Mouse (Mus musculus) embryonic facial prominence, embryonic 15.5 days (tissue): ENCODE data around the gene 2310034G01Rik. TPM values are rescaled to one million over a fixed set of nuclear protein-coding genes. Genes with fewer than 3 reads are reported as not detected.
A peak's percentile ranks its signal among the peaks of the same experiment; 100 is the strongest.

Experiments used
- ATAC-seq: fragments of 200-750 bp; cut with Nextera tagmentation; 2 replicates; pipeline ENCODE4 v1.8.0; 2017; ENCODE audit warnings: low read depth, moderate TSS enrichment; ENCODE audit not compliant: insufficient number of reproducible peaks, low FRiP score, low TSS enrichment
- H3K27ac ChIP-seq: fragments of 300-500 bp; sonication (generic); replicated peaks from 2 replicates; pipeline ENCODE4 v1.5.1; 2015; ENCODE audit warnings: mild to moderate bottlenecking, inconsistent platforms
- H3K27me3 ChIP-seq: fragments of 300-500 bp; sonication (generic); 2 replicates; pipeline ENCODE4 v1.6.1; 2015; ENCODE audit warnings: inconsistent platforms
- H3K36me3 ChIP-seq: fragments of 300-500 bp; sonication (generic); 2 replicates; pipeline ENCODE4 v1.6.1; 2015; ENCODE audit warnings: mild to moderate bottlenecking, inconsistent platforms
- H3K4me1 ChIP-seq: fragments of 300-500 bp; sonication (generic); 2 replicates; pipeline ENCODE4 v1.6.1; 2015; ENCODE audit warnings: inconsistent platforms
- H3K4me2 ChIP-seq: fragments of 300-500 bp; sonication (generic); replicated peaks from 2 replicates; pipeline ENCODE4 v1.6.1; 2015; ENCODE audit warnings: mild to moderate bottlenecking, inconsistent platforms
- H3K4me3 ChIP-seq: fragments of 300-500 bp; sonication (generic); replicated peaks from 2 replicates; pipeline ENCODE4 v1.5.1; 2015; ENCODE audit warnings: mild to moderate bottlenecking, inconsistent platforms
- H3K9ac ChIP-seq: fragments of 300-500 bp; sonication (generic); 2 replicates; pipeline ENCODE4 v1.6.1; 2015; ENCODE audit warnings: inconsistent platforms
- H3K9me3 ChIP-seq: fragments of 300-500 bp; sonication (generic); replicated peaks from 2 replicates; pipeline ENCODE4 v1.6.1; 2016; ENCODE audit warnings: inconsistent platforms
- WGBS: fragments of 180-500 bp; shearing (Covaris S2); methylation state at CpG from one replicate; pipeline ENCODE4 v1.1.7; 2015; 5-methylcytosine and 5-hydroxymethylcytosine counted together
- polyA plus RNA-seq: library from polyadenylated mRNA; unstranded; fragments of >200 nt; fragmentation: Nextera tagmentation; extraction: Ambion mirVana; gene quantifications from 2 replicates; pipeline ENCODE4 v1.2.1, GENCODE M21; 2015

Gene 2310034G01Rik
- polyA plus RNA-seq, 1 experiment from 2014 or later = 5.3 TPM

GRCm38 (mm10) chr19:46320076-46320785, 29.9 kb downstream of the 2310034G01Rik start:
- no peak overlapping the region for H3K9ac ChIP-seq
- H3K27ac ChIP-seq = no peak overlapping the region
- no peaks in the 10 kb centered on the region for H3K9me3 ChIP-seq
- H3K4me2 ChIP-seq = no peak overlapping the region
- WGBS = 76% methylated on average over 8 of the region's 8 CpGs
- no peaks in the 10 kb centered on the region for H3K36me3 ChIP-seq
- no peak for ATAC-seq
- H3K4me1 ChIP-seq = peaks cover 56% of the 10 kb centered on the region
- H3K27me3 ChIP-seq = peaks cover 99% of the 10 kb centered on the region
- no peak overlapping the region for H3K4me3 ChIP-seq

DNA sequence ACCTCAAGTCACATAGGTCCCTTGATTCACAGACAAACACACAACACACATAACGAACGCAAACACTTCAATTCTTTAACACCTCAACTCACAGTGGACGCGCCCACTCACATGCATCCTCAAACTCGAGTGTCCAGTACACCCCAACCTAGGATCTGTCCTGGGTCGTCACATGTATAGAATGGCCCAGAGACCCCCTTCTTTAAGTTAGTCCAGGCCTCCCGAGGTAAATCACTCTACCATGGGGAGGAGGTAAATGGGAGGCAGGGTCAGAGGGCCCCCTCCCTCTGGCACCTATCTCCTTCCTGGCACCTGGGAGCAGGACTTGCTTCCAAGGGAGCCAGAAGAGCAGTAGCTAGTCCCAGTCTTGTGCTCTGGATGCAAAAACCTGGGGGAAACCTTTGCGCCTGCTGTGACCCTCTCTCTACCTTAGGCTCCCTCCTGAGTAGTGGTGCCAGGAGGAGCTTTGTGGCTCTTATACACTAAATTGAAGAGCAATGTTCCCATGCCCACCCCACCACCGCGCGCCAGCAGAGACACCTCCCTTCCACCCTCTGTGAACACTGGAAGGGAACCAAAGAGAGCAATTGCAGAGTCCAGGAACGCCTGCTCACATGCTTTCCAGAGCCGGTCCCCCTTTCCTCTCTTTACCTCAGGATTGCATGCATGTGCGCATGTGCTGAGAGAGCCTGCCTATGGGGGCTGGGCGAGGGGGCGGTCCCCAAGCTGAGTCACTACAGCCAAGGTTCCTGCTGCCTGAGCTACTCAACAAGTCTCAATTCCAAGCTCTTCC, 31.3 kb downstream of the 2310034G01Rik start:
- no peak overlapping the region for H3K9ac ChIP-seq
- H3K27me3 ChIP-seq = peaks cover 99% of the 10 kb centered on the region
- peak overlapping the region; percentile 49; the same call in 1 of the 2 replicates for H3K27ac ChIP-seq
- 12% methylated on average over 16 of the region's 16 CpGs for WGBS
- H3K36me3 ChIP-seq = no peaks in the 10 kb centered on the region
- peak overlapping the region; percentile 83 for H3K4me2 ChIP-seq
- H3K9me3 ChIP-seq = no peaks in the 10 kb centered on the region
- H3K4me3 ChIP-seq = peak overlapping the region; percentile 54; the same call in 1 of the 2 replicates
- peaks cover 62% of the 10 kb centered on the region for H3K4me1 ChIP-seq
- ATAC-seq = no peak

DNA sequence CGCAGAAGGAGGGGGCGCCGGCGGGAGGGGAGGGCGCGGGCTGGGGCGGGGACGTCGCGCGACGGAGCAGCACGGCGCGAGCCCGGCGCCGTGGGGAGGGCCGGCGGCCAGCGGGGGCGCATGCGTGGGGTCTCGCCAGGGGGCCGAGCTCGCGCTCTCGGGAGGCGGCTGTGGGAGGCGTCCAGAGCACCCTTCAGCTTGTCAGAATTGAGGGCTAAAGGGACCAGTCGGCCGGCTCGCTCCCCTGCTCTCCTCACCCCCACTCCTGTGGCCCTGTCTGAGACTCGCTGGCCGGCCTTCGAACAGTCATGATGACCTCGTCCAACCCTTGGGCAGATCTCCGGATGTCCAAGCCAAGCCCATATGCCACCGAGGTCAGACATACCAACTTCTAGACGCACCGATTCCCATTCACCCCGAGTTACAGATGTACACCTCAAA, 32.1 kb downstream of the 2310034G01Rik start:
- Histone ChIP-seq H3K4me2 (peak overlapping the region; percentile 83), H3K4me3 (peak overlapping the region; percentile 54), H3K27ac (no peak overlapping the region), H3K27me3 (peaks cover 99% of the 10 kb centered on the region), H3K9ac (peak overlapping the region; percentile 33; the same call in 1 of the 2 replicates), H3K4me1 (peaks cover 62% of the 10 kb centered on the region), H3K9me3 (no peaks in the 10 kb centered on the region), H3K36me3 (no peaks in the 10 kb centered on the region)
- under 1% methylated on average over 24 of the region's 42 CpGs for WGBS
- ATAC-seq = no peak; the same call in 1 of the 2 replicates

DNA sequence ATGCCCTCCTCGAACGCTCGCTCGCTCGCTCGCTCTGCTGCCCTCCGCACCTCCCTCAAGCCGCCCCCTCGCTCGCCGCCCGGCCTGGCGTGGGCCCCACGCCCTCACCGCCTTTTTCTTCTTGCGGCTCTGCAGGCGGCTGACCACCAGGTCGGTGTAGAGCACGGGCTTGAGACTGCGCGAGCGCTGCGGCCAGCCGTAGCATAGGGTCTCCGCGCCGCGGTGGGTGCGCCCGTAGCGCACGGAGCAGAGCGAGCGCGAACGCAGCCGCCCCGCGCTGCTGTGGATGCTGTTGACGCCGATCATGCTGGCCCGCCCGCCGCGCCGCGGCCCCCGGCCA, 32.6 kb downstream of the 2310034G01Rik start:
- Histone ChIP-seq H3K9me3 (no peaks in the 10 kb centered on the region), H3K4me3 (peak overlapping the region; percentile 54), H3K27me3 (peaks cover 97% of the 10 kb centered on the region), H3K27ac (no peak overlapping the region), H3K9ac (peak overlapping the region; percentile 33), H3K4me2 (peak overlapping the region; percentile 83), H3K36me3 (peaks cover 3% of the 10 kb centered on the region), H3K4me1 (peaks cover 62% of the 10 kb centered on the region)
- ATAC-seq = no peak
- WGBS = 1% methylated on average over 47 of the region's 48 CpGs

DNA sequence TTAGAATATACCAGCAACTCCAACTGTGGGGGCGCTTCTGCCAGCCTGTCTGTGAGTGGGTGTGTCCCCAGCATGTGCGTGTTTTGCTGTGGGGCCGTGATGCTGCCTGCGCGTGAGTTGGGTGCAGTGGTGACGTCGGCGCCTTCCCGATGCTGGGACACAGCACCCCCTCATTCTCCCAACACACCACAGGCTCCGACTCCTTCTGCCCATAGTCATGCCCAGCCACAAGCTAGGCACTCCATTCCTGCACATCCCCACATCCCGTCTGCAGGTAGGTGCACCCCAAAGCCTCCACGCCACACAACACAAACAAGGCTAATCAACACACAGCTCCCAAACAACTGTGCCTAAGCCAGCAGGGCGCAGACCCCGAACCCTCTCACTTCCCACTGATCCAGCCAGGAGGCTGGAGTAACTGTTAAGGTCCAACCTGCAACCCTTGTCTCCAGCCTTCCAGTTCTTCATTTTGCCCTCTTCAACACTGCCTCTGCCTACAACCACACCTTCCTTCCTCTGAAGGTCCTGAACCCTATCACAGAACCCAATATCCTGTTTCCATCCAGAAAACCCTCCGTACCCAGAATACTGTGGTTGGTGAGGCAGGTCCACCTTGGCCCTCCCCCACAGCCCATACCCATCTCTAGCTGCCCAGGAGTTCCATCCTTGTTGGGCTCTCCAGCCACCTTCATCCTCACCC, 33.1 kb downstream of the 2310034G01Rik start:
- H3K27ac ChIP-seq = no peak overlapping the region
- peaks cover 57% of the 10 kb centered on the region for H3K4me1 ChIP-seq
- WGBS = 25% methylated on average over 15 of the region's 15 CpGs
- ATAC-seq = no peak
- no peaks in the 10 kb centered on the region for H3K9me3 ChIP-seq
- peaks cover 8% of the 10 kb centered on the region for H3K36me3 ChIP-seq
- no peak overlapping the region; the same call in 1 of the 2 replicates for H3K9ac ChIP-seq
- peak overlapping the region; percentile 83 for H3K4me2 ChIP-seq
- H3K27me3 ChIP-seq = peaks cover 97% of the 10 kb centered on the region
- H3K4me3 ChIP-seq = peak overlapping the region; percentile 54

DNA sequence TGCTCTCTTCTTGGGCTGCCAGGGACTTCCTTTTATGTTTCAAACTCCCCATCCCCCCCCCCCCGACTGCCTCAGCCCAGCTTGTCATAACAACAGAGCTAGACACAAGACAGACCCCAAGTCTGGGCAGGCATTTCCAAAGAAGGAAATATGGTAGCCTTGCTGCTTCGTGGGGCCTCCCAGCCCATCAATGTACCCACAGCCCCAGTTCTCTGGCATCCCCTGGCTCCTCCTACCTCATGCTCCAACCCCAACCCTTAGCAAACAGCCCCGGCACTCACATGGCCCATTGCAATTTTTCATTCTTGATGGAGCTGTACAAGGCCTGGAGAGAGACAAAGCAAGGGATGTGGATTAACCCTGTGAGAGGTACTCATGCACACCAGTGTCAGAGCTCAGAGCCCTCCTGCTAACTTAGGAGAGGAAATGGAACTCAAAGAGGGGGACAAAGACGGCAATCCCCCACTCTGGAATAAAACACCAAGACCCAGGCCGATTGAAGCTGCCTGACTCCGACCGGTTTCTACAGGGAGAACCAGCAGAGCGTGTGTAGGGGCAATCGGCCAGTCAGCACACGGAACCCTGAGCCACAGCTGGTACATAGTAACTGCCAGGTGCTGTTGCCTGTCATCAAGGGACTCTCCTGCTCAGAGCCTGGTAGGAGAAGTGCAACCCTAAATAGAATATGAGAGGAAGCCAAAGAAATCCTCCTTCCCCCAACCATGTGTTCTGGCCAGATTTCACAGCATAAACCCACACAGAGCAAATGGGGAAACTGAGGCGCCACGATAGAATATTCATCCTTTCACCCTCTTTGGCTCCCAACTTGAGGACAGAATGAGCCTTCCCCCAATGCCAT, 34.1 kb downstream of the 2310034G01Rik start:
- WGBS = 49% methylated on average over 12 of the region's 12 CpGs
- 0 out of 2 replicates have a peak overlapping the region, but pooled peaks have one; percentile 54 for H3K4me3 ChIP-seq
- H3K27ac ChIP-seq = no peak overlapping the region
- H3K36me3 ChIP-seq = peaks cover 18% of the 10 kb centered on the region
- peaks cover 88% of the 10 kb centered on the region for H3K27me3 ChIP-seq
- no peak for ATAC-seq
- no peak overlapping the region for H3K9ac ChIP-seq
- no peaks in the 10 kb centered on the region for H3K9me3 ChIP-seq
- H3K4me1 ChIP-seq = peaks cover 48% of the 10 kb centered on the region
- no peak overlapping the region for H3K4me2 ChIP-seq

GRCm38 (mm10) chr19:46314872-46315742, 35.0 kb downstream of the 2310034G01Rik start:
- 35% methylated on average over 14 of the region's 14 CpGs for WGBS
- H3K9me3 ChIP-seq = no peaks in the 10 kb centered on the region
- H3K9ac ChIP-seq = no peak overlapping the region
- peaks cover 47% of the 10 kb centered on the region for H3K4me1 ChIP-seq
- H3K36me3 ChIP-seq = peaks cover 27% of the 10 kb centered on the region
- H3K4me3 ChIP-seq = no peak overlapping the region
- H3K4me2 ChIP-seq = no peak overlapping the region
- no peak overlapping the region for H3K27ac ChIP-seq
- H3K27me3 ChIP-seq = peaks cover 79% of the 10 kb centered on the region
- no peak for ATAC-seq

DNA sequence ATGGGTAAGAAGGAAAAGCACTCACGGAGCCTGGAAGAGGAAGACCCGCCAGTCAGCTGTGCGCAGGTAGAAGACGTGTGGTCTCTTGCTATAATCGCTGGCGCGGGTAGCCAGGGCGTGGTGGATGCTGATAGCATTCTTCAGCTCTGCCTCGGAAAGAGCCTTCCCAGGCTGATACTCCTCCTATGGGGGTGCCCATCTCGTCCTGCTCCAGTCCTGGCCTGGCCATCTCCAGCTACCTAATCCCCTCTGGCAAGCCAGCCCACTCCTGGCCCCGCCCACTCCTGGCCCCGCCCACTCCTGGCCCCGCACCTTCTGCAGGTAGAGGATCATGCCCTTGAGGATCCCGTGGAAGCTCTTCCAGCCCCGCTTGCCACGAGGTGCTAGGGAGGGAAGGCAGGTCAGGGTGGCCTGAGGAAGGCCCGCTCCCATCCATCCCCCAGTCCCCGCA, 35.9 kb downstream of the 2310034G01Rik start:
- Histone ChIP-seq H3K4me1 (peaks cover 46% of the 10 kb centered on the region), H3K4me3 (no peak overlapping the region), H3K9ac (no peak overlapping the region), H3K4me2 (no peak overlapping the region), H3K27me3 (peaks cover 74% of the 10 kb centered on the region), H3K9me3 (no peaks in the 10 kb centered on the region), H3K36me3 (peaks cover 32% of the 10 kb centered on the region), H3K27ac (no peak overlapping the region)
- 14% methylated on average over 18 of the region's 18 CpGs for WGBS
- ATAC-seq = no peak

- Histone ChIP-seq H3K4me1 (peaks cover 46% of the 10 kb centered on the region), H3K4me2 (no peak overlapping the region), H3K27ac (no peak overlapping the region), H3K9ac (no peak overlapping the region), H3K36me3 (peaks cover 33% of the 10 kb centered on the region), H3K27me3 (peaks cover 68% of the 10 kb centered on the region), H3K9me3 (no peaks in the 10 kb centered on the region), H3K4me3 (no peak overlapping the region)
- no peak for ATAC-seq
- 70% methylated on average over 6 of the region's 6 CpGs for WGBS
Observed at GRCm38 (mm10) chr19:46313591-46313990, 36.5 kb downstream of the 2310034G01Rik start.

DNA sequence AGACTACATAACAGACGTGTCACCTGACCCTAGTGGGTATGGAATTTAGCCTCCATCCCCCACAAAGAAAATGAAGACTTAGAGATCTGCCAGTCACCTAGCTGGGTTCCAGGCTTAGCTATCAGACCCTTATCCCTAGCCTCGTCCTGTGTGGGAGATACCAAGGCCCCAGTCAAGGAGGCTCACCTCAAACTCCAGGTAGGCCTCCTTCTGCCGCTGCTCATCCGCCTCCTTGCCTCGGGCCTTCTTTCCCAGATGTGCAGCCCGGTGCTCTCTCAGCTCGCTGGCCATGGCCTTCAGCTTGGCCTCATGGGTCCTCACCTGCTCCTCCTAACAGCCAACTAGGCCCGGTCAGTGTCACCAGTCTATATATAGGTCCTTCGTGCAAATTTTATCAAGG, 37.0 kb downstream of the 2310034G01Rik start:
- H3K4me1 ChIP-seq = peaks cover 46% of the 10 kb centered on the region
- H3K9ac ChIP-seq = no peak overlapping the region
- WGBS = 81% methylated on average over 9 of the region's 9 CpGs

More for the DNA sequence above, 37.0 kb downstream of the 2310034G01Rik start:
- H3K4me2 ChIP-seq = no peak overlapping the region
- no peak overlapping the region for H3K27ac ChIP-seq
- no peak for ATAC-seq
- H3K9me3 ChIP-seq = no peaks in the 10 kb centered on the region
- H3K36me3 ChIP-seq = peaks cover 38% of the 10 kb centered on the region
- peaks cover 66% of the 10 kb centered on the region for H3K27me3 ChIP-seq
- H3K4me3 ChIP-seq = no peak overlapping the region
